Mouse (Mus musculus) Muller cell, postnatal 12 days (primary cell): ENCODE results near the gene Pld5.

ENCODE experiments used
- DNase-seq: peaks from one replicate; pipeline ENCODE4 v3.0.0-alpha.2; 2015; ENCODE audit errors: inconsistent ontology term

Gene Pld5

GRCm38 (mm10) chr1:176274667-176275610, at the start of gene Pld5:
TSS of gene Pld5 (minus strand) at chr1:176275312.
- DNase-seq: peak; percentile 55

DNA sequence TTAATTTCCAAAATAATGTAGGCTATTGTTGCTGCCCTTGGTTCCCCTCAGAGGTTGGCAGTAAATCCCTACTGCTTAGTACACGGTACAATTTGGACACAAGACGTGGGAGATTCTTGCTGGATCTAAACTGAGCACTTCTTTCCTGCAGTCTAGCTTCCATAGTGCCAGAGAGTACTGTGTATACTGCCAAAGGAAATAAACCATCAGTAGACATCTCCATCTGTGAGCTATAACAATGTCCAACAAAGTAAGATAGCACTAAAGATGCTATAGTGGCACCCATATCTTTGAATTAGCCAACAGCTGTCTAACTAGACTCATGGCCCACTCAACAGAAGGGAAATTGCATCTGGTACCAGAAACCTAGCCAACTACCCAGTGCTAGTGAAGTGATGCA, 40.0 kb upstream of the Pld5 start:
- DNase-seq: no peak

DNA sequence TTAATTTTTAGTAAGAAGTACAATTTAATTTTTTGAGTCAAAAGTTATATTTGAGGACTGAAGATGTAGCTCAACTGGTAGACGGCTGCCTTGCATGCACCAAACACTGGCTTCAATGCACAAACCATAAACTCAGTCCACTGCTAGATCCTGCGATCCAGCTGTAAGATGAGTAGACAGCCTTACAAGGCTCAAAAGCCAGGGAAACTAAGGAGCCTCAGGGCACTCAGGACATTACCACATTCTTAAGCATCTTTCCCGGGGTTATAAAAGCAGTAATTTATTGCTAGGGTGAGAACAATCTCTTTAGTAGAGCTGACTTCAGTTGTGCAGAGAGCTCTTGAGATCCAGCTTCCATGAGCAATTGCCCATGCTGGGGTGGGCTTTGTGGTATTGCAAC, 35.1 kb upstream of the Pld5 start:
- DNase-seq: no peak

GRCm38 (mm10) chr1:176289396-176289795, 14.3 kb upstream of the Pld5 start:
- DNase-seq: no peak

DNA sequence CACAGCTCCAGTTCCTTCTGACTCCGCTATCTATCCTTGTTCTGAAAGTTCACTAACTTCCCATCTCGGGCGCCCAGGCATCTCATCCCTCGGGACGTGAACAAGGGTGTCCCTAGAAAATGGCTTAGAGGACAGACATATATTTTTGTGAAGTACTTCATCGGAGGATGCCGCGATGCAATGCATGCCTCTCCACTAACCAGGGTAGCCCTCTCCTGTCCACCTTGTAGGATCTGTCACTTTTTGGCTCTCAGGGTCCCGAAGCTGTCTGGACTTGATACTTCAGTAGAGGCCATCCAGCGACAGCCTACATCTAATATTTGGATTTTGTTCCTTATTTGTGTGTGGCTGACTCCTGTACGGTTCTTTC, 484 bp upstream of the Pld5 start:
- no peak for DNase-seq

DNA sequence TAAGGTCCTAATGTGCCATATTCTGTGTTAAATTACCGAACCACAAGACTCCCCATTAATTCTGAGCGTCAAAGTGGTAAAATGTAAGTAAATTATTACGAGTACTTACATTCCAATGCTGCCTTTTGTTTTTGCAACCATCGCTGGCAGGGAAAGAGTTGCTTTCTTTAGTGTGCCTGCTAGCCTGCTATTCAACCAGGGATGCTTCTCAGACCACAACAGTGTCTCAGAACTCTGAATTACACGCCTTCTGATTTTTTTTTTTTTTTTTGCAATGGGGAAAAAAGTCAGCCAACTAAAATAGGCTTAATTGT, 26.4 kb downstream of the Pld5 start:
- DNase-seq: no peak

DNA sequence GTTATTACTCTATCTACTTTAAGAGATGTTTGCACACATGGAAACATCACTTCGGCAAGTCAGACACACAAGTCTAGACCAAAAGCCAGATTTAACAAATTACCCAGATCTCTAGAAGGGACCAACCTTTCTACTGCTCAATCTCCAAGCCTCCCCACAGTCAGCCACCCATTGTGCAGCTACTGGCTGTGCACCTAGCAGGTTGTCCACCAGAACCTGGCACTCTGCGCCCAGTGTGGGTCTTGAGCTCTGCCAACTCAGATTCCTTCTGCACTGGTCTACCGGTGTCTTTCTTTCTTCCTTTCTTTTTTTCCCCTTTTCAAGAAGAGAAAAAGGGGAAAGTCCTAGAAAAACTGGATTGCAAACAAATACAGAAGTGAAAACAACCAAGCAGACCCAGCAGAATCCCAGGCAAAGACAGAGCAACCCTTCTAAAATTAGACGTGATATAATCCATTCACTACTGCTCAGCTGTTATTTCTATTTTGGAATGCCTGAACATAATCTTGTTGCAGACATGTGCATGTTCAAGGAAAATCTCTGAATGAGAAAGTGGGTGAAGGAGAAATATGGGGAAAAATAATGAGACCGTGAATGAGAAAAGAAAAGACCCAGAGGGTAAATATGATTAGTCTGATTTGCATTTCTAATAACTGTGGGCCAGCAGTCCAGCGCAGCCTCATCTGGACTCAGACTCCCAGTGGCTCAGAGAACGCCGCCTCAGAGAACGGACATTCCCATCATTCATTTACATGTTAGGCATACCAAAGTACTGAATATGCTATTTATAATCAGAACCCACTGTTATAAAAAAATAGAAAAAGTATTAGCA, 27.0 kb downstream of the Pld5 start:
- peak; percentile 48 for DNase-seq

GRCm38 (mm10) chr1:176239199-176239598, 35.9 kb downstream of the Pld5 start:
- no peak for DNase-seq

DNA sequence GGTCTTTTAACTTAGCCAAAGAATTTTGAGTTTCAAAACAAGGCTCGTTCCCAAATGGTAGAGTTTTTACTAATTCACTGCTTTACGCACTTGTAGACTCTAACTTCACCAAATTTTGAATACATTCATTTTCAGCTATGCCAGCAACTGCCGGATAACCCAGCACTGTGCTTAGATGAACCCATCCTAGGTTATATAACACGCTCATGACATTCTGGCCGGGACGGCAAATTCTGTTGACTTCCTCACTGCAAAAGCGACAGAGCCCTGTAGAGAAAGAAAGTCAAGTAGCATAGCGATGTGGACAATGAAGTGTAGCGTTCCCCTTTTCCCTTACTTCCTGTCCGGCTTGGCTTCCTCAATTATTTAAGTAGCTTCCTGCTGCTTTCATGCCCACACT, 51.3 kb downstream of the Pld5 start:
- no peak for DNase-seq

- DNase-seq: peak; percentile 46
Observed at GRCm38 (mm10) chr1:176223196-176223595, 51.9 kb downstream of the Pld5 start.

DNA sequence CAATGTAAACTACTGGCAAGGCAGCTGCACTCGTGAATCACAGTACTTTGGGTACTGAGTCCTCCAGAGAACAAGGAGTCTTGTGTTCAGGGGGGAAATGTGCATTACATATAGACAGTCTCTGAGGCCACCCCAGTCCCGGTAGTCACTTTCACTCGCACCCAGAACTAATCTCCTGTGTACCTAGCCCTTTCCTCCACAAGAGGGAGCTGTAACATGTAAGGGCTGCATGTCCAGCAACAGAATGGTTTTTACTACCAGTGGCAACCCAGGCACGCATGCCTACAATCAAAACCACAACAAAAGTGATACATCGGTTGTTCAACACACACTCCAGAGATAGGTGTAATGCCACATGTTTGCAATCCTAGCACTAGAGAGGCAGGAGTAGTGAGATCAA, 56.9 kb downstream of the Pld5 start:
- no peak for DNase-seq

DNA sequence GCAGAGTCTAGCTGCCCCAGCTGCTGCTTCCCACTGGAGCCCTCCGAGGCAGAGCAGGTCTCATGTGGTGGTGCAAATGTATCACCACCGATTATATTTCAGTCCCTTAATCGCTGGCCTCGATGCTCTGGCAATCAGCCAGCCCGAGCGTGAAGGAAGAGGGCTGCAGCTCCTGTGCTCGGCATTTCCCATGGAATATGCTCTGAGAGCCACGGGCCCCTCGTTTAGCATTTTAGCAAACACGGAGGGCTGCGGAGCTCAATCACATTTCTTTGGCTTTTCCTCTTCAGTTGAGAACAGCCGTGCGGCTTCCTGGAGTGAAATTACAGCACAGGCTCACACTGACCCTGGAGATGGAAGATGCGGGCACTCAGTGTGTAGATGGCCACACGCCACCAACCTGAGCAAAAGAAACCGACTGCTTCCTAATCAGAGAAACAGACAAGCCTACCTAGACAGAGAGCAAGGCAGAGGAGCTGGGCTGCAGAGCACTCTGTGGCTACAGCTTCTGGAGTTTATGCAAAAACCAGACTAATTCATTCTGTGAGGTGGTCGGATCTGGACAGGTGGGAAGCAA, 61.4 kb downstream of the Pld5 start:
- DNase-seq: peak; percentile 20

GRCm38 (mm10) chr1:176212922-176213644, 62.0 kb downstream of the Pld5 start:
- no peak for DNase-seq

DNA sequence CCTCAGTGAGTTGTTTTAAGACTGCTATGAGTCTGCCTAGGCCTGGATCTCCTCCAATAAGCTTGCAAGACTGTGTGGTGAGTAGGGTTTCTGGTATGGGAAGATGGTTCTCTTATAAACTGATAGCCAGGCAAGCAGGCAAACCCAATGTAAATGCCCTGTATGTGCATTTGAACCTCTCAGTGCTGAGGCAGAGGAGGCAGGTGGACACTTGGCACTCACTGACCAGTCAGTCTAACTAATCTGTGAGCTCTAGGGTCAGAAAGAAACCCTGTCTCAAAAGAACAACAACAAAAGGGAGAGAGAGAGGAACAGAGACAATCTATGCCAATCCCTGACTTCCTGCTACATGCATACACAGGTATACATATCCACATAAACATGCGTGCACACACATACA, 64.3 kb downstream of the Pld5 start:
- no peak for DNase-seq

- no peak for DNase-seq
Observed at GRCm38 (mm10) chr1:176208014-176208413, 67.1 kb downstream of the Pld5 start.

- no peak for DNase-seq
Observed at GRCm38 (mm10) chr1:176202360-176202759, 72.8 kb downstream of the Pld5 start.

GRCm38 (mm10) chr1:176197036-176197766, 77.9 kb downstream of the Pld5 start:
- no peak for DNase-seq

DNA sequence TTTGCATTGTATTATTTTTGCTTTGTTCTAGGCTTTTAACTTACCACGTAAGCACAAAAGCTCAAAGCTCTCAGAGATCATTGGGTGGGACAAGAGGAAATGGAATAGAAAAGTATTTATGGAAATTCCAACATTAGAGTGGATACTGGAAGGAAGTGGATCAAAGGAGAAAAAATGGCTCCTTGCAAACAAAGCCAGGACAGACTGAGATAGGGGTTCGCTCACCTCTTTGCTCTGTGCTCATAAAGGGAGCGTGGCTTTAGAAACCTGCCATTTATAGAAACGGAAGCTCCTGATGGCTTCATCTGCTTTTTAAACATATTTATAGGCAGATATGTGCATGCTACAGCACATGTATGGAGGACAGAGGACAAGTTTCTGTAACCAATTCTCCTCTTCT, 78.8 kb downstream of the Pld5 start:
- DNase-seq: no peak

DNA sequence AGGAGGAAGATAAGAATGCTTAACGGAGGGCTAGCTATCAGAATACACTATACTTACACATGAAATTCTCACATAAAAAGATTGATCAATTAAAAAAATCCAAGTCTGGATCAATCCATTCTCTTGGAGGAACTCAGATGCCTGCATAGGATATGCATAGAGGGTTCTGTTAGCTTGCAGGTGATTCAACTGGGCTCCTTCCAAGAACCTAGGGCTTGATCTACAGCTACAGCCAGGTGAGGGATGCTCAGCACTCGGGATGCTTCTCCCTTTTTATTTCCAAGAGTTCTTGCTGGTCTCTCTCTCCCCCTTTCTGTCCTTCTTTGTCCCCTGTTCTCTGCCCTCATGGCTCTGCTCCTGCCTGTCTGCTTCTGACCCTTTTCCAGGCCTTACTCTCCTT, 80.4 kb downstream of the Pld5 start:
- DNase-seq: no peak

- DNase-seq: peak; percentile 1
Observed at GRCm38 (mm10) chr1:176183991-176184390, 91.1 kb downstream of the Pld5 start.

DNA sequence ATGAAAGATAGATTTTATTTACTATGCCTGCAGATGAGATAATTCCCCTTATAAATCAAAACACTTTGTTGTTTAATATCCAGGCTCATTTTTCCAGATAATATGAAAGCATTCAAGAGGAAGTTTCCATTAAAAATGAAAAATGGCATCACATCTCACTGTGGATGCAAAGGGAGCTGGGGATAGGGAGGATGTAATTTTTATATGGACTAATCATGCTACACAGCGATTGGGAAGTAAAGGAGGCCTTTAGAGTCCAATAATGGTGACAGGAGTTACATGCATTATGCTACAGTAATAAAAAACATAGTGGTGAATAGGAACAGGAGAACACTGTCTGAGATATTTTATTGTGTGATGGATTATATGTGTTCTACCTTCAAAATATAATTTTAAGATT, 100.1 kb downstream of the Pld5 start:
- no peak for DNase-seq
